Mouse (Mus musculus): ENCODE data around the gene Hmgxb4.

GRCm38 (mm10) chr8:74971636-74972035, 21.5 kb upstream of the Hmgxb4 start:
- no peak for TF ChIP-seq POLR2A (IDR thresholded peaks at IDR 0.05; ENCODE audit: control insufficient read depth, low read depth, low read length)
- no peak for TF ChIP-seq CTCF (IDR thresholded peaks at IDR 0.05; ENCODE audit: control insufficient read depth, insufficient read depth, insufficient replicate concordance, low read depth, low read length)
